Mouse (Mus musculus) intestine, embryonic 14.5 days (tissue): Measurements from ENCODE around the gene Gfap. TPM values are rescaled to one million over a fixed set of nuclear protein-coding genes. Genes with fewer than 3 reads are reported as not detected.
A peak's percentile ranks its signal among the peaks of the same experiment; 100 is the strongest.

Source experiments
- ATAC-seq: fragments of 200-750 bp; cut with Nextera tagmentation; replicated peaks from 2 replicates; pipeline ENCODE4 v1.8.0; 2017; ENCODE audit warnings: low read depth, moderate number of reproducible peaks, moderate TSS enrichment, moderate library complexity; ENCODE audit not compliant: low FRiP score, low TSS enrichment
- DNase-seq: peaks from one replicate; pipeline ENCODE4 v3.0.0-alpha.2; 2018; ENCODE audit warnings: low spot score
- H3K27ac ChIP-seq: fragments of 300-500 bp; sonication (generic); 2 replicates; pipeline ENCODE4 v1.5.1; 2014; ENCODE audit warnings: low read depth, mild to moderate bottlenecking, control low read depth
- H3K27me3 ChIP-seq: fragments of 300-500 bp; sonication (generic); replicated peaks from 2 replicates; pipeline ENCODE4 v1.6.1; 2014; ENCODE audit warnings: low read length, control low read depth; ENCODE audit not compliant: control insufficient read depth, insufficient read depth
- H3K36me3 ChIP-seq: fragments of 300-500 bp; sonication (generic); 2 replicates; pipeline ENCODE4 v1.6.1; 2014; ENCODE audit warnings: low read length, control low read depth; ENCODE audit not compliant: control insufficient read depth, insufficient read depth
- H3K4me1 ChIP-seq: fragments of 300-500 bp; sonication (generic); replicated peaks from 2 replicates; pipeline ENCODE4 v1.6.1; 2014; ENCODE audit warnings: low read length, control low read depth, mixed read lengths; ENCODE audit not compliant: control insufficient read depth, insufficient read depth
- H3K4me2 ChIP-seq: fragments of 300-500 bp; sonication (generic); 2 replicates; pipeline ENCODE4 v1.6.1; 2014; ENCODE audit warnings: low read length
- H3K4me3 ChIP-seq: fragments of 300-500 bp; sonication (generic); 2 replicates; pipeline ENCODE4 v1.5.1; 2014; ENCODE audit warnings: low read depth, low read length, control low read depth, mixed read lengths
- H3K9ac ChIP-seq: fragments of 300-500 bp; sonication (generic); 2 replicates; pipeline ENCODE4 v1.6.1; 2014; ENCODE audit warnings: mild to moderate bottlenecking, low read length
- H3K9me3 ChIP-seq: fragments of 300-500 bp; sonication (generic); 2 replicates; pipeline ENCODE4 v1.6.1; 2016; ENCODE audit warnings: low read length, control low read depth; ENCODE audit not compliant: control insufficient read depth
- WGBS: fragments of 180-500 bp; shearing (Covaris S2); extraction: QIAGEN DNeasy Blood & Tissue Kit; methylation state at CpG from one replicate; pipeline ENCODE4 v1.1.7; 2014; 5-methylcytosine and 5-hydroxymethylcytosine counted together
- polyA plus RNA-seq: library from polyadenylated mRNA; unstranded; fragments of >200 nt; fragmentation: Nextera tagmentation; extraction: Ambion mirVana; gene quantifications from 2 replicates; pipeline ENCODE4 v1.2.1, GENCODE M21; 2014

Gfap gene
- polyA plus RNA-seq, 1 experiment from 2014 or later = 0.28 TPM

- WGBS = 31% methylated on average over 4 of the region's 4 CpGs
- no peak for ATAC-seq
- Histone ChIP-seq H3K9ac (no peak overlapping the region), H3K27me3 (no peaks in the 10 kb centered on the region), H3K27ac (no peak overlapping the region), H3K4me3 (no peak overlapping the region), H3K36me3 (peaks cover 95% of the 10 kb centered on the region), H3K4me1 (no peaks in the 10 kb centered on the region), H3K9me3 (no peaks in the 10 kb centered on the region), H3K4me2 (no peak overlapping the region)
- peak; percentile 88 for DNase-seq
Measured at GRCm38 (mm10) chr11:102864272-102864671, 36.4 kb downstream of the Gfap start.

- H3K27ac ChIP-seq = no peak overlapping the region
- H3K9me3 ChIP-seq = no peaks in the 10 kb centered on the region
- no peaks in the 10 kb centered on the region for H3K4me1 ChIP-seq
- ATAC-seq (no peak), DNase-seq (no peak)
- 91% methylated on average over 8 of the region's 8 CpGs for WGBS
- no peak overlapping the region for H3K4me3 ChIP-seq
- H3K9ac ChIP-seq = no peak overlapping the region
- H3K36me3 ChIP-seq = peaks cover 97% of the 10 kb centered on the region
- H3K4me2 ChIP-seq = no peak overlapping the region
- no peaks in the 10 kb centered on the region for H3K27me3 ChIP-seq
Measured at GRCm38 (mm10) chr11:102859933-102860332, 40.8 kb downstream of the Gfap start.

GRCm38 (mm10) chr11:102858951-102859350 lies 41.8 kb downstream of the Gfap start:
- DNase-seq = no peak
- WGBS = 93% methylated on average over 11 of the region's 11 CpGs
- H3K9me3 ChIP-seq = no peaks in the 10 kb centered on the region
- no peak for ATAC-seq
- no peaks in the 10 kb centered on the region for H3K27me3 ChIP-seq
- H3K4me2 ChIP-seq = no peak overlapping the region
- no peak overlapping the region for H3K4me3 ChIP-seq
- H3K9ac ChIP-seq = no peak overlapping the region
- H3K36me3 ChIP-seq = peaks cover 99% of the 10 kb centered on the region
- no peaks in the 10 kb centered on the region for H3K4me1 ChIP-seq
- no peak overlapping the region for H3K27ac ChIP-seq

- ATAC-seq = no peak
- H3K9me3 ChIP-seq = no peaks in the 10 kb centered on the region
- H3K36me3 ChIP-seq = peaks cover 96% of the 10 kb centered on the region
- no peaks in the 10 kb centered on the region for H3K4me1 ChIP-seq
- no peak overlapping the region for H3K27ac ChIP-seq
- H3K9ac ChIP-seq = no peak overlapping the region
- 78% methylated on average over 6 of the region's 6 CpGs for WGBS
- no peak overlapping the region for H3K4me2 ChIP-seq
- DNase-seq = no peak
- no peak overlapping the region for H3K4me3 ChIP-seq
- H3K27me3 ChIP-seq = no peaks in the 10 kb centered on the region
Measured at GRCm38 (mm10) chr11:102855941-102856340, 44.8 kb downstream of the Gfap start.

- H3K4me1 ChIP-seq = no peaks in the 10 kb centered on the region
- DNase-seq (no peak), ATAC-seq (no peak)
- H3K9me3 ChIP-seq = no peaks in the 10 kb centered on the region
- no peaks in the 10 kb centered on the region for H3K27me3 ChIP-seq
- H3K4me2 ChIP-seq = no peak overlapping the region
- no peak overlapping the region for H3K4me3 ChIP-seq
- H3K27ac ChIP-seq = no peak overlapping the region
- no peak overlapping the region for H3K9ac ChIP-seq
- peaks cover 95% of the 10 kb centered on the region for H3K36me3 ChIP-seq
Measured at GRCm38 (mm10) chr11:102853760-102854159, 47.0 kb downstream of the Gfap start.

GRCm38 (mm10) chr11:102851883-102852282 lies 48.8 kb downstream of the Gfap start:
- Histone ChIP-seq H3K27me3 (no peaks in the 10 kb centered on the region), H3K4me3 (no peak overlapping the region), H3K4me2 (no peak overlapping the region), H3K27ac (no peak overlapping the region), H3K4me1 (no peaks in the 10 kb centered on the region), H3K9me3 (no peaks in the 10 kb centered on the region), H3K9ac (no peak overlapping the region), H3K36me3 (peaks cover 95% of the 10 kb centered on the region)
- ATAC-seq (no peak; the same call in 1 of the 2 replicates), DNase-seq (peak; percentile 76)
- 63% methylated on average over 5 of the region's 5 CpGs for WGBS

- Histone ChIP-seq H3K9ac (no peak overlapping the region), H3K36me3 (peaks cover 99% of the 10 kb centered on the region), H3K27me3 (no peaks in the 10 kb centered on the region), H3K4me2 (no peak overlapping the region), H3K9me3 (no peaks in the 10 kb centered on the region), H3K27ac (no peak overlapping the region), H3K4me3 (no peak overlapping the region), H3K4me1 (no peaks in the 10 kb centered on the region)
- no peak for ATAC-seq
- 78% methylated on average over 10 of the region's 10 CpGs for WGBS
- no peak for DNase-seq
Measured at GRCm38 (mm10) chr11:102845926-102846325, 54.8 kb downstream of the Gfap start.

- Histone ChIP-seq H3K4me2 (no peak overlapping the region), H3K4me1 (no peaks in the 10 kb centered on the region), H3K9me3 (no peaks in the 10 kb centered on the region), H3K9ac (no peak overlapping the region), H3K27me3 (no peaks in the 10 kb centered on the region), H3K36me3 (peaks cover 64% of the 10 kb centered on the region), H3K27ac (no peak overlapping the region), H3K4me3 (no peak overlapping the region)
- DNase-seq (no peak), ATAC-seq (no peak)
- 89% methylated on average over 9 of the region's 9 CpGs for WGBS
Measured at GRCm38 (mm10) chr11:102838616-102839150, 62.0 kb downstream of the Gfap start.

GRCm38 (mm10) chr11:102838126-102838525 lies 62.6 kb downstream of the Gfap start:
- no peaks in the 10 kb centered on the region for H3K9me3 ChIP-seq
- DNase-seq (no peak), ATAC-seq (no peak)
- no peak overlapping the region for H3K27ac ChIP-seq
- no peaks in the 10 kb centered on the region for H3K4me1 ChIP-seq
- no peak overlapping the region for H3K4me3 ChIP-seq
- no peaks in the 10 kb centered on the region for H3K27me3 ChIP-seq
- H3K4me2 ChIP-seq = no peak overlapping the region
- WGBS = 87% methylated on average over 2 of the region's 2 CpGs
- peaks cover 59% of the 10 kb centered on the region for H3K36me3 ChIP-seq
- no peak overlapping the region for H3K9ac ChIP-seq
